Mouse (Mus musculus) lung, adult 2 months (tissue): ENCODE measurements around the gene Mindy4.

ENCODE experiments used
- CTCF ChIP-seq: fragments of 200-500 bp; IDR thresholded peaks from 2 replicates; pipeline ENCODE4 v1.5.1; 2011; ENCODE audit warnings: mild to moderate bottlenecking, low read length, control low read depth; ENCODE audit not compliant: insufficient read depth
- POLR2A ChIP-seq: fragments of 200-500 bp; IDR thresholded peaks from 2 replicates; pipeline ENCODE4 v1.6.1; 2011; ENCODE audit warnings: low read depth, mild to moderate bottlenecking, control low read depth, low read length, borderline replicate concordance; ENCODE audit errors: extremely low read depth

- TF ChIP-seq CTCF (no peak), POLR2A (no peak)
These were observed 111.4 kb downstream of the Mindy4 start for GRCm38 (mm10) chr6:55314628-55315027.
